Mouse (Mus musculus): ENCODE data around the gene Lsm14b. TPM values are rescaled to one million over a fixed set of nuclear protein-coding genes. Genes with fewer than 3 reads are reported as not detected.
A peak's percentile ranks its signal among the peaks of the same experiment; 100 is the strongest.

Lsm14b gene
- total RNA-seq, 1 experiment: 44.4 TPM

GRCm38 (mm10) chr2:180032925-180033324, 8.1 kb downstream of the Lsm14b start:
- Histone ChIP-seq H3K9ac (ENCODE audit: insufficient read depth, low read depth, low read length, poor library complexity, severe bottlenecking) (no peak overlapping the region), H3K27ac (ENCODE audit: insufficient read depth, low read depth, low read length, poor library complexity, severe bottlenecking) (no peak overlapping the region)

DNA sequence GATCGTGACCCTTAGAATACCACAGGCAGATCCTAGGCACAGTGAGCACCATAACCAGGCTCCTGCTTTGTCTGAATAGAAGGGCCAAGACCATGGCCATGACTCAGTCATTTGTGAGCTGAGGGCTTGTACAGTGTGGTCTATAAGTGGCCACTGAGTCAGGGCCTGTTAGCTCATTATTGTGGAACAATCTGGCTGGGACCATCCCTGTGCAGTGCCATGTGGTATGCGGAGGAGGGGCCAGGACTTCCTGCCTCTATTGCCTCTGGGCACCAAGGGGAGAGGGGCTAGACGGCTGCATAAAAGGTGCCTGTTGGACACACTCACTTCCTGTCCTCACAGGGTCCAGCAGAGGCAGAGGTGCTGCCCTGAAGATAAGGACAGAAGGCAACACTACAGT, 9.2 kb downstream of the Lsm14b start:
- H3K9ac ChIP-seq (ENCODE audit: insufficient read depth, low read depth, low read length, poor library complexity, severe bottlenecking): no peak overlapping the region
- peaks cover 3 to 17% of the 10 kb centered on the region in 2 experiments; a peak in 1 of 4 replicates for H3K4me1 ChIP-seq (ENCODE audit: control insufficient read depth in 2 of 2, insufficient read depth in 2 of 2, low read length in 2 of 2, poor library complexity in 1 of 2)
- H3K4me3 ChIP-seq (ENCODE audit: insufficient read depth in 1 of 2, low read depth in 1 of 2, low read length in 2 of 2, poor library complexity in 1 of 2, severe bottlenecking in 1 of 2): no peak overlapping the region
- TF ChIP-seq ZNF384 (IDR thresholded peaks at IDR 0.05; ENCODE audit: low read depth, low read length) (no peak), CHD2 (IDR thresholded peaks at IDR 0.05; ENCODE audit: low read depth, low read length) (no peak), HCFC1 (IDR thresholded peaks at IDR 0.05; ENCODE audit: borderline replicate concordance, insufficient read depth, low read length) (no peak), ZC3H11A (IDR thresholded peaks at IDR 0.05; ENCODE audit: borderline replicate concordance, low read depth, low read length) (no peak), MAFK (IDR thresholded peaks at IDR 0.05; ENCODE audit: insufficient read depth, low read depth, low read length) (no peak)
- peaks cover 73% of the 10 kb centered on the region for H3K36me3 ChIP-seq (ENCODE audit: control insufficient read depth, insufficient read depth, low read length, poor library complexity, severe bottlenecking)
- in situ Hi-C loops (cut with MboI; ENCODE audit: low sequenced_read_pairs in 2 of 2, unreplicated experiment in 2 of 2): no loop called here
- H3K27ac ChIP-seq (ENCODE audit: insufficient read depth, low read depth, low read length, poor library complexity, severe bottlenecking): peak overlapping the region; percentile 24; the same call in 1 of the 2 replicates
- DNase-seq (ENCODE audit: low read depth, low spot score): no peak
- H3K9me3 ChIP-seq (ENCODE audit: control insufficient read depth, insufficient read depth, low read depth, low read length): no peaks in the 10 kb centered on the region

More at GRCm38 (mm10) chr2:180032925-180033324, 8.1 kb downstream of the Lsm14b start:
- DNase-seq (ENCODE audit: low read depth, low spot score): no peak
- no peak overlapping the region for H3K4me3 ChIP-seq (ENCODE audit: insufficient read depth in 1 of 2, low read depth in 1 of 2, low read length in 2 of 2, poor library complexity in 1 of 2, severe bottlenecking in 1 of 2)
- peaks cover 3 to 17% of the 10 kb centered on the region in 2 experiments; a peak in 1 of 4 replicates for H3K4me1 ChIP-seq (ENCODE audit: control insufficient read depth in 2 of 2, insufficient read depth in 2 of 2, low read length in 2 of 2, poor library complexity in 1 of 2)
- H3K36me3 ChIP-seq (ENCODE audit: control insufficient read depth, insufficient read depth, low read length, poor library complexity, severe bottlenecking): peaks cover 73% of the 10 kb centered on the region
- TF ChIP-seq ZC3H11A (IDR thresholded peaks at IDR 0.05; ENCODE audit: borderline replicate concordance, low read depth, low read length) (no peak), MAFK (IDR thresholded peaks at IDR 0.05; ENCODE audit: insufficient read depth, low read depth, low read length) (no peak), HCFC1 (IDR thresholded peaks at IDR 0.05; ENCODE audit: borderline replicate concordance, insufficient read depth, low read length) (no peak), CHD2 (IDR thresholded peaks at IDR 0.05; ENCODE audit: low read depth, low read length) (no peak), ZNF384 (IDR thresholded peaks at IDR 0.05; ENCODE audit: low read depth, low read length) (no peak)
- no peaks in the 10 kb centered on the region for H3K9me3 ChIP-seq (ENCODE audit: control insufficient read depth, insufficient read depth, low read depth, low read length)
- in situ Hi-C loops (cut with MboI; ENCODE audit: low sequenced_read_pairs in 2 of 2, unreplicated experiment in 2 of 2): no loop called here

DNA sequence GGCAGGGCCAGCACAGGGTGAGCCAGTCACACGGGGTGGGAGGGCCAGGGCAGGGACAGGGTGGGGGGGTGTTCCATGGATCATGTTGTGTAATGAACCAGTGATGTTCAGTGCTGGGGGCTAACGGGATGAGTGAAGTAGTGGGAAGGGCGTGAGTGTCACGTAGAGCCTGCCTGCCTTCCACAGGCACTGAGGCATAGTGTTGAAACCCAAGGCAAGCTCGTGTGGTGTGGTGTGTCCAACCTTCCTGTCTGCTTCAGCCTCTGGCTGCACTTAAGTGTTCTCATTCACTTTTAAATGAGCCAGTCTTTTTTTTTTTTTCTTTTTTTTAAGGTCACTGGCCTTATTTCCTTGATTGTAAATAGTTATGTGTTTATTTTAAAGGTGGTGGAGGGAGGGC, 10.0 kb downstream of the Lsm14b start:
- no peaks in the 10 kb centered on the region for H3K9me3 ChIP-seq (ENCODE audit: control insufficient read depth, insufficient read depth, low read depth, low read length)
- in situ Hi-C loops (cut with MboI; ENCODE audit: low sequenced_read_pairs in 2 of 2, unreplicated experiment in 2 of 2): no loop called here
- H3K9ac ChIP-seq (ENCODE audit: insufficient read depth, low read depth, low read length, poor library complexity, severe bottlenecking): no peak overlapping the region
- no peak overlapping the region for H3K4me3 ChIP-seq (ENCODE audit: insufficient read depth in 1 of 2, low read depth in 1 of 2, low read length in 2 of 2, poor library complexity in 1 of 2, severe bottlenecking in 1 of 2)
- H3K27ac ChIP-seq (ENCODE audit: insufficient read depth, low read depth, low read length, poor library complexity, severe bottlenecking): 0 out of 2 replicates have a peak overlapping the region, but pooled peaks have one; percentile 6
- no peak for DNase-seq (ENCODE audit: low read depth, low spot score)
- peaks cover 70% of the 10 kb centered on the region for H3K36me3 ChIP-seq (ENCODE audit: control insufficient read depth, insufficient read depth, low read length, poor library complexity, severe bottlenecking)
- TF ChIP-seq ZNF384 (IDR thresholded peaks at IDR 0.05; ENCODE audit: low read depth, low read length) (peak; percentile 85), ZC3H11A (IDR thresholded peaks at IDR 0.05; ENCODE audit: borderline replicate concordance, low read depth, low read length) (no peak)
- peaks cover 3 to 17% of the 10 kb centered on the region in 2 experiments; a peak in 1 of 4 replicates for H3K4me1 ChIP-seq (ENCODE audit: control insufficient read depth in 2 of 2, insufficient read depth in 2 of 2, low read length in 2 of 2, poor library complexity in 1 of 2)

DNA sequence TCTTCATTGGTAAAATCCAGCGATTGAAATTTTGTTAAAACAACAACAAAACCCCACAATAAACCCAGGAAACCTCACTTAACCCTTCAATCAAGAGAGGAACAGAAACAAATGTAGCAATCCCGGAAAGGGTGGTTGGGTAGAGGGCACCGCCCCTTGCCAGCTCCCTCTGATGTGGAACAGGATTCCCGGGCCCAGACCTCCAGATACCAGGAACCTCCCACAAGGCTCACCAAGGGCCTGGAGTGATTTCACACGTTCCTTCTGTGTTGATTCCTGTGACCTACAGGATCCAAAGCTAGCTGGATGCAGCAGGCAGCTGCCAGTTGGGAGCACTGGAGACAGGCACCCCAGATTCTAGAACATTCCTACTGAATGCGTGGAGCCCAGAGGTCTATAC, 15.6 kb downstream of the Lsm14b start:
- Histone ChIP-seq H3K36me3 (ENCODE audit: control insufficient read depth, insufficient read depth, low read length, poor library complexity, severe bottlenecking) (peaks cover 35% of the 10 kb centered on the region), H3K4me1 (ENCODE audit: control insufficient read depth in 2 of 2, insufficient read depth in 2 of 2, low read length in 2 of 2, poor library complexity in 1 of 2) (peaks cover 0 to 11% of the 10 kb centered on the region in 2 experiments; a peak in 1 of 4 replicates), H3K27ac (ENCODE audit: insufficient read depth, low read depth, low read length, poor library complexity, severe bottlenecking) (no peak overlapping the region), H3K9me3 (ENCODE audit: control insufficient read depth, insufficient read depth, low read depth, low read length) (no peaks in the 10 kb centered on the region), H3K9ac (ENCODE audit: insufficient read depth, low read depth, low read length, poor library complexity, severe bottlenecking) (0 out of 2 replicates have a peak overlapping the region, but pooled peaks have one; percentile 35), H3K4me3 (ENCODE audit: insufficient read depth in 1 of 2, low read depth in 1 of 2, low read length in 2 of 2, poor library complexity in 1 of 2, severe bottlenecking in 1 of 2) (no peak overlapping the region)
- in situ Hi-C loops (cut with MboI; ENCODE audit: low sequenced_read_pairs in 2 of 2, unreplicated experiment in 2 of 2): loop anchor here in 1 of 2 experiments (10.0 kb wide), 1 partner anchor 126 kb away; no protein-coding TSS in a partner anchor
- TF ChIP-seq ZNF384 (IDR thresholded peaks at IDR 0.05; ENCODE audit: low read depth, low read length): no peak
- no peak for TF ChIP-seq CHD2 (IDR thresholded peaks at IDR 0.05; ENCODE audit: low read depth, low read length)
- no peak for TF ChIP-seq HCFC1 (IDR thresholded peaks at IDR 0.05; ENCODE audit: borderline replicate concordance, insufficient read depth, low read length)
- no peak for TF ChIP-seq MAFK (IDR thresholded peaks at IDR 0.05; ENCODE audit: insufficient read depth, low read depth, low read length)
- TF ChIP-seq ZC3H11A (IDR thresholded peaks at IDR 0.05; ENCODE audit: borderline replicate concordance, low read depth, low read length): no peak
- no peak for DNase-seq (ENCODE audit: low read depth, low spot score)

Data from ES-E14 (cell line).